Mouse (Mus musculus) cerebellum, adult 2 months (tissue): Measurements from ENCODE around the gene Arl15.

Experiments used
- CTCF ChIP-seq: fragments of 200-500 bp; IDR thresholded peaks from 2 replicates; pipeline ENCODE4 v1.5.1; 2011; ENCODE audit warnings: low read depth, mild to moderate bottlenecking, control low read depth, low read length, moderate library complexity, borderline replicate concordance; ENCODE audit not compliant: insufficient read depth
- POLR2A ChIP-seq: fragments of 200-500 bp; IDR thresholded peaks from 2 replicates; pipeline ENCODE4 v1.6.1; 2011; ENCODE audit warnings: low read length, control low read depth, borderline replicate concordance; ENCODE audit not compliant: insufficient read depth

GRCm38 (mm10) chr13:113990247-113990646 lies 195.9 kb downstream of the Arl15 start:
- TF ChIP-seq CTCF = no peak
- TF ChIP-seq POLR2A = no peak
